Mouse (Mus musculus): ENCODE data around the gene Gm4847. TPM values are rescaled to one million over a fixed set of nuclear protein-coding genes. Genes with fewer than 3 reads are reported as not detected.

Gene Gm4847
- not detected in 2 replicates for polyA plus RNA-seq (2012)

DNA sequence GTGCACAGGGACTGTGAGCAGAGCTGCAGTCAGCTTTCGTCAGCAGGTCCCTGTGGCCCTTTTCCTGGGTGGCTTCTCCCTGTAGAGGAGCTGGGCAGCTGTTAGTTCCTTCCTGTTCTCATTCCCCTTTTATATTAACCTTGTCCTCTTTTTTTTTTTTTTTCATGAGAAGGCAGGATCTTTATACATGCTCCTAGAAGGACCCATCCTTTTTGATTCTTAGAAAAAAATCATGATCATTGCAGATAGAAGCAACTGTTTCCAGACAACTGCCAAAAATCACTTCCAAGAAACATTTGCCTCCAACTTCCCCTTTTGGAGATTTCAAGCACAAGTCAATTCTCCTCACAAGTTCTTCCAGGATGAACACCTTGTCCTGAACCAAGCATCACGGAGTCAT is at the start of gene Gm4847:
TSS of gene Gm4847 (minus strand) at position 101 of the 400 bp plus-strand sequence.

DNA sequence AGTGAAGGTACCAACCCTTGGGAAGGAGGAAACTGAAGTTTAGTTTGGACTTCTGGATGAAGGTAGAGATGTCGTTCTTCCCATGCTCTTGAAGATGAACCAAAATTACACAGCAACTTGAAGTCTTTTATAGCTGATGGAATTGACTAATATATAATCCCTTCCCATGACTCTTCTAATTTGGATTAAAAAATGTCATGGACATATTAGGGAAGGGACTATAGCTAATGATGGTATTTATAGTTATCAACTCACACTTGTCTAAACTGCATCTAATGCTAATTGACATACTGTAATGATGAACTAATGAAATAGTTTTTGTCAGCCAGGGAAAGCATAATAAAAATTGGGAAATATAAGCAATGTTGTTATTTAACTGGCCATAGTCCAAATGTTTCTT is 34.3 kb upstream of the Gm4847 start, which contains the start of gene Fmo9:
TSS of gene Fmo9 (minus strand) at position 101 of the 400 bp plus-strand sequence.

Other genes with a start within 250 kb of the Gm4847 start
- gene Pogk, start 237.8 kb downstream of the Gm4847 start, polyA plus RNA-seq (2012) = 0.89 and 1.3 TPM in 2 replicates
- gene Gm4846, start 150.1 kb downstream of the Gm4847 start, polyA plus RNA-seq (2012) = not detected in 2 replicates
- not detected in 2 replicates for gene Fmo9, start 34.2 kb upstream of the Gm4847 start, polyA plus RNA-seq (2012)

All from megakaryocyte-erythroid progenitor cell, adult 5 weeks (primary cell).